Comparison of ENCODE assay signal across 8 mouse cellular contexts in the genomic region with DNA sequence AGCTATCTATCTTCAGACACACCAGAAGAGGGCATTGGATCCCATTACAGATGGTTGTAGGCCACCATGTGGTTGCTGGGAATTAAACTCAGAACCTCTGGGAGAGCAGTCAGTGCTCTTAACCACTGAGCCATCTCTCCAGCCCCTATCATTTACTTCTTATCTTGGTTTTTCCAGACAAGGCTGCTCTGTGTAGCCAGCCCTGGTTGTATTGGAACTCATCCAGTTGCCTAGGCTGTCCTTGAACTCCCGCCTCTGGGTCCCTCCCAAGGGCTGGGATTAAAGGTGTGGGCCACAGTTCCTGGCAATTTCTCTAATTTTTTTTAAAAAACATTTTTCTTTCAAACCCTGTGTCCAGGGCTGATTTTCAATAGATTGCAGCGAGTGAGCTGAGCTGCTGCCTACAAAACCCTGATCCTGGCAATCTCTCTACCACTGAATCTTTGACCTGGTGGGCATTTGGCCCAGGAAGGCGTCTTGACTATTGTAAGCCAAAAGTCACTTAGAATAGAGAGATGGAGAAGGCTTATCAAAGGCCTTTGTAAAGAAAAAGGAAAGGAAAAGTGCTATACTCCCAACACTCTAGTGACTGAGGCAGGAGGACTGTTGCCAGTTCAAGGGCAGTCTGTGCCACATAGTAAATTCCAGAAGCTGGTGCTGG. TPM values are rescaled to one million over a fixed set of nuclear protein-coding genes. Genes with fewer than 3 reads are reported as not detected.
DNase-seq lines count a peak whose midpoint lies in the region; ATAC-seq and TF ChIP-seq lines count a peak whose summit lies in the region.

No protein-coding gene starts in this region.

- TF ChIP-seq EP300 in heart, adult 2 months (IDR thresholded peaks at IDR 0.05; ENCODE audit: insufficient read depth, low read depth, low read length), result no peak
- no peak for TF ChIP-seq EP300 in stomach, postnatal 0 days (optimal IDR thresholded peaks at IDR 0.05)

- 36% methylated on average over 3 of the region's 3 CpGs for WGBS in heart, adult 2 months
- 66% methylated on average over 3 of the region's 3 CpGs for WGBS in forebrain, postnatal 0 days
- 75% methylated on average over 3 of the region's 3 CpGs for WGBS in limb, embryonic 15.5 days
- WGBS in stomach, postnatal 0 days, result 51% methylated on average over 3 of the region's 3 CpGs

- no peak for TF ChIP-seq POLR2A in heart, adult 2 months (IDR thresholded peaks at IDR 0.05; ENCODE audit: insufficient read depth, low read depth, low read length)

- intact Hi-C loops in heart, adult 2 months (cut with DNase I), result no loop called here

- no peaks in the 10 kb centered on the region for H3K79me2 ChIP-seq in heart, adult 2 months (replicated peaks; ENCODE audit: control insufficient read depth, insufficient read depth, low read length)

- H3K9ac ChIP-seq in heart, adult 2 months (ENCODE audit: low read depth, low read length), result no peak overlapping the region
- 0 out of 2 replicates have a peak overlapping the region, but pooled peaks have one; percentile 70 for H3K9ac ChIP-seq in forebrain, postnatal 0 days
- H3K9ac ChIP-seq in limb, embryonic 15.5 days, result peak overlapping the region; percentile 51; the same call in 1 of the 2 replicates
- H3K9ac ChIP-seq in stomach, postnatal 0 days (ENCODE audit: low read length), result peak overlapping the region; percentile 65

- no peak for ATAC-seq in forebrain, postnatal 0 days
- ATAC-seq in limb, embryonic 15.5 days (ENCODE audit: insufficient number of reproducible peaks, low FRiP score, low TSS enrichment, low read depth), result no peak
- no peak for ATAC-seq in stomach, postnatal 0 days (ENCODE audit: low FRiP score, low TSS enrichment)

- H3K4me2 ChIP-seq in forebrain, postnatal 0 days (ENCODE audit: low read depth), result peak overlapping the region; percentile 48
- H3K4me2 ChIP-seq in limb, embryonic 15.5 days, result peak overlapping the region; percentile 58
- H3K4me2 ChIP-seq in stomach, postnatal 0 days (replicated peaks; ENCODE audit: low read depth), result peak overlapping the region; percentile 44

- no peak for DNase-seq in heart, adult 2 months
- no peak for DNase-seq in heart, adult 8-10 months (ENCODE audit: low spot score)
- peak; percentile 58 for DNase-seq in NIH3T3 (ENCODE audit: low read depth)
- DNase-seq in forebrain, postnatal 0 days, result no peak
- no peak for DNase-seq in stomach, postnatal 0 days (ENCODE audit: low spot score)
- DNase-seq in left cerebral cortex, adult 9 months (ENCODE audit: low spot score in 2 of 2), result no peak
- DNase-seq in urinary bladder, postnatal 25 days (ENCODE audit: low spot score), result no peak

- H3K4me1 ChIP-seq in heart, adult 2 months (ENCODE audit: control insufficient read depth, insufficient read depth, low read length), result peaks cover 6% of the 10 kb centered on the region
- H3K4me1 ChIP-seq in forebrain, postnatal 0 days (ENCODE audit: insufficient read depth), result peaks cover 4% of the 10 kb centered on the region
- H3K4me1 ChIP-seq in limb, embryonic 15.5 days, result peaks cover 33% of the 10 kb centered on the region
- H3K4me1 ChIP-seq in stomach, postnatal 0 days (replicated peaks; ENCODE audit: control insufficient read depth, insufficient read depth), result 0 out of 2 replicates have a peak, but pooled peaks cover 2% of the 10 kb centered on the region

- peak overlapping the region; percentile 79 for H3K4me3 ChIP-seq in heart, adult 2 months
- peak overlapping the region; percentile 55 for H3K4me3 ChIP-seq in forebrain, postnatal 0 days (ENCODE audit: low read depth, low read length)
- peak overlapping the region; percentile 59 for H3K4me3 ChIP-seq in limb, embryonic 15.5 days
- peak overlapping the region; percentile 53 for H3K4me3 ChIP-seq in stomach, postnatal 0 days (ENCODE audit: low read depth, low read length)

- no peaks in the 10 kb centered on the region for H3K27me3 ChIP-seq in heart, adult 2 months (ENCODE audit: control insufficient read depth, insufficient read depth, low read length)
- no peaks in the 10 kb centered on the region for H3K27me3 ChIP-seq in forebrain, postnatal 0 days (ENCODE audit: insufficient read depth, low read length)
- H3K27me3 ChIP-seq in limb, embryonic 15.5 days, result no peaks in the 10 kb centered on the region
- H3K27me3 ChIP-seq in stomach, postnatal 0 days (ENCODE audit: control insufficient read depth, insufficient read depth, low read length), result no peaks in the 10 kb centered on the region

- H3K9me3 ChIP-seq in forebrain, postnatal 0 days (ENCODE audit: low read length), result no peaks in the 10 kb centered on the region
- H3K9me3 ChIP-seq in limb, embryonic 15.5 days, result no peaks in the 10 kb centered on the region
- no peaks in the 10 kb centered on the region for H3K9me3 ChIP-seq in stomach, postnatal 0 days (ENCODE audit: control insufficient read depth, low read length)

- H3K27ac ChIP-seq in heart, adult 2 months, result peak overlapping the region; percentile 98
- H3K27ac ChIP-seq in forebrain, postnatal 0 days (ENCODE audit: low read depth, low read length), result no peak overlapping the region
- H3K27ac ChIP-seq in limb, embryonic 15.5 days, result peak overlapping the region; percentile 97
- peak overlapping the region; percentile 96 for H3K27ac ChIP-seq in stomach, postnatal 0 days (replicated peaks)

- no peaks in the 10 kb centered on the region for H3K36me3 ChIP-seq in heart, adult 2 months (ENCODE audit: control insufficient read depth, insufficient read depth, low read length)
- H3K36me3 ChIP-seq in forebrain, postnatal 0 days (ENCODE audit: insufficient read depth), result peaks cover 53% of the 10 kb centered on the region
- H3K36me3 ChIP-seq in limb, embryonic 15.5 days, result peaks cover 60% of the 10 kb centered on the region
- peaks cover 8% of the 10 kb centered on the region for H3K36me3 ChIP-seq in stomach, postnatal 0 days (ENCODE audit: control insufficient read depth, insufficient read depth, low read length)

- TF ChIP-seq CTCF in heart, adult 2 months (IDR thresholded peaks at IDR 0.05), result no peak
- no peak for TF ChIP-seq CTCF in forebrain, postnatal 0 days (IDR thresholded peaks at IDR 0.05; ENCODE audit: low read depth)
- TF ChIP-seq CTCF in stomach, postnatal 0 days (IDR thresholded peaks at IDR 0.05; ENCODE audit: low read depth), result peak; percentile 15; the same call in 1 of the 2 replicates

RNA-seq across cellular contexts. Expression of gene Mpdu1, which starts 1.1 kb away (rescaled TPM):
- total RNA-seq in heart, adult 2 months (2021), result 10 to 100 TPM; 13.7 to 14.2 TPM
- polyA plus RNA-seq in heart, adult 2 months (2012; rRNA removed), result 40.8 and 41.3 TPM in 2 replicates
- 10 to 100 TPM; 13.6 to 18.8 (median 15.5) TPM for total RNA-seq in heart, adult 8-10 months (2022)
- 158 and 214 TPM in 2 replicates for total RNA-seq in forebrain, postnatal 0 days (2014; rRNA removed)
- 118 and 122 TPM in 2 replicates for polyA plus RNA-seq in forebrain, postnatal 0 days (2015; fragmentation: Nextera tagmentation; extraction: Ambion mirVana)
- 58.9 and 63.9 TPM in 2 replicates for polyA plus RNA-seq in limb, embryonic 15.5 days (2015; fragmentation: Nextera tagmentation; extraction: Ambion mirVana)
- 69.1 and 72.6 TPM in 2 replicates for polyA plus RNA-seq in stomach, postnatal 0 days (2015; fragmentation: Nextera tagmentation; extraction: Ambion mirVana)

RNA-seq across cellular contexts. Expression of gene Cd68, which starts 4.6 kb away (rescaled TPM):
- total RNA-seq in heart, adult 2 months (2021), result 1 to 10 TPM; 7.4 to 7.6 TPM
- polyA plus RNA-seq in heart, adult 2 months (2012; rRNA removed), result 7.0 and 14.8 TPM in 2 replicates
- total RNA-seq in heart, adult 8-10 months (2022), result 1 to 10 TPM; 4.5 to 7.0 (median 6.3) TPM
- total RNA-seq in forebrain, postnatal 0 days (2014; rRNA removed), result 6.4 and 7.7 TPM in 2 replicates
- polyA plus RNA-seq in forebrain, postnatal 0 days (2015; fragmentation: Nextera tagmentation; extraction: Ambion mirVana), result 16.0 and 16.3 TPM in 2 replicates
- polyA plus RNA-seq in limb, embryonic 15.5 days (2015; fragmentation: Nextera tagmentation; extraction: Ambion mirVana), result 18.2 and 24.1 TPM in 2 replicates
- 16.7 and 17.9 TPM in 2 replicates for polyA plus RNA-seq in stomach, postnatal 0 days (2015; fragmentation: Nextera tagmentation; extraction: Ambion mirVana)

RNA-seq across cellular contexts. Expression of gene Sox15, which starts 6.2 kb away (rescaled TPM):
- not detected for total RNA-seq in heart, adult 2 months (2021)
- polyA plus RNA-seq in heart, adult 2 months (2012; rRNA removed), result not detected in 2 replicates
- total RNA-seq in heart, adult 8-10 months (2022), result not detected
- not detected in 2 replicates for total RNA-seq in forebrain, postnatal 0 days (2014; rRNA removed)
- not detected in 2 replicates for polyA plus RNA-seq in forebrain, postnatal 0 days (2015; fragmentation: Nextera tagmentation; extraction: Ambion mirVana)
- 3.2 and 4.8 TPM in 2 replicates for polyA plus RNA-seq in limb, embryonic 15.5 days (2015; fragmentation: Nextera tagmentation; extraction: Ambion mirVana)
- polyA plus RNA-seq in stomach, postnatal 0 days (2015; fragmentation: Nextera tagmentation; extraction: Ambion mirVana), result 7.7 and 7.9 TPM in 2 replicates

RNA-seq across cellular contexts. Expression of gene Eif4a1, which starts 10.9 kb away (rescaled TPM):
- total RNA-seq in heart, adult 2 months (2021), result 100 to 1,000 TPM; 173 to 198 TPM
- 147 and 250 TPM in 2 replicates for polyA plus RNA-seq in heart, adult 2 months (2012; rRNA removed)
- total RNA-seq in heart, adult 8-10 months (2022), result 100 to 1,000 TPM; 162 to 194 (median 186) TPM
- total RNA-seq in forebrain, postnatal 0 days (2014; rRNA removed), result 1,003 and 1,045 TPM in 2 replicates
- 614 and 772 TPM in 2 replicates for polyA plus RNA-seq in forebrain, postnatal 0 days (2015; fragmentation: Nextera tagmentation; extraction: Ambion mirVana)
- 443 and 469 TPM in 2 replicates for polyA plus RNA-seq in limb, embryonic 15.5 days (2015; fragmentation: Nextera tagmentation; extraction: Ambion mirVana)
- 339 and 351 TPM in 2 replicates for polyA plus RNA-seq in stomach, postnatal 0 days (2015; fragmentation: Nextera tagmentation; extraction: Ambion mirVana)

RNA-seq across cellular contexts. Expression of gene Senp3, which starts 20.5 kb away (rescaled TPM):
- 10 to 100 TPM; 31.1 to 33.2 TPM for total RNA-seq in heart, adult 2 months (2021)
- polyA plus RNA-seq in heart, adult 2 months (2012; rRNA removed), result 35.1 and 51.8 TPM in 2 replicates
- total RNA-seq in heart, adult 8-10 months (2022), result 10 to 100 TPM; 27.2 to 40.0 (median 28.7) TPM
- 79.2 and 82.4 TPM in 2 replicates for total RNA-seq in forebrain, postnatal 0 days (2014; rRNA removed)
- 60.6 and 77.6 TPM in 2 replicates for polyA plus RNA-seq in forebrain, postnatal 0 days (2015; fragmentation: Nextera tagmentation; extraction: Ambion mirVana)
- 87.5 and 87.9 TPM in 2 replicates for polyA plus RNA-seq in limb, embryonic 15.5 days (2015; fragmentation: Nextera tagmentation; extraction: Ambion mirVana)
- polyA plus RNA-seq in stomach, postnatal 0 days (2015; fragmentation: Nextera tagmentation; extraction: Ambion mirVana), result 30.5 and 32.4 TPM in 2 replicates
